Mouse (Mus musculus) fibroblast of lung, adult 2 months (primary cell): Measurements from ENCODE around the gene Slc41a1.
"Not testable (repeated sequence)": the region's sequence is repeated elsewhere in the genome, so short reads cannot be mapped to it uniquely, and the experiment has no call there.

Experiments
- DNase-seq: peaks from one replicate; pipeline ENCODE4 v3.0.0-alpha.2; 2011; ENCODE audit warnings: low read depth

Slc41a1 gene

GRCm38 (mm10) chr1:131827207-131827786, at the start of gene Slc41a1:
Slc41a1 (plus strand) TSS chr1:131827493.
- DNase-seq = no peak

GRCm38 (mm10) chr1:131794591-131794990, 32.7 kb upstream of the Slc41a1 start:
- DNase-seq = no peak

- DNase-seq = no peak
These were observed 32.1 kb upstream of the Slc41a1 start for GRCm38 (mm10) chr1:131795171-131795570.

- no peak for DNase-seq
These were observed 29.9 kb upstream of the Slc41a1 start, which contains the start of gene Pm20d1 for GRCm38 (mm10) chr1:131797202-131797909. Pm20d1 (plus strand) TSS chr1:131797381.

GRCm38 (mm10) chr1:131800001-131800400, 27.3 kb upstream of the Slc41a1 start:
- no peak for DNase-seq

GRCm38 (mm10) chr1:131801071-131801470, 26.2 kb upstream of the Slc41a1 start:
- no peak for DNase-seq

- no peak for DNase-seq
These were observed 24.6 kb upstream of the Slc41a1 start for GRCm38 (mm10) chr1:131802652-131803051.

- DNase-seq = no peak
These were observed 23.1 kb upstream of the Slc41a1 start for GRCm38 (mm10) chr1:131804166-131804565.

- no peak for DNase-seq
These were observed 18.3 kb upstream of the Slc41a1 start for GRCm38 (mm10) chr1:131808986-131809385.

GRCm38 (mm10) chr1:131809651-131810050, 17.6 kb upstream of the Slc41a1 start:
- DNase-seq = no peak

GRCm38 (mm10) chr1:131811393-131811792, 15.9 kb upstream of the Slc41a1 start:
- DNase-seq = no peak

- no peak for DNase-seq
These were observed 15.3 kb upstream of the Slc41a1 start for GRCm38 (mm10) chr1:131812006-131812405.

GRCm38 (mm10) chr1:131812631-131813295, 14.5 kb upstream of the Slc41a1 start:
- DNase-seq = no peak

- no peak for DNase-seq
These were observed 13.6 kb upstream of the Slc41a1 start for GRCm38 (mm10) chr1:131813731-131814130.

GRCm38 (mm10) chr1:131814191-131814590, 13.1 kb upstream of the Slc41a1 start:
- DNase-seq = no peak

GRCm38 (mm10) chr1:131816886-131817285, 10.4 kb upstream of the Slc41a1 start:
- no peak for DNase-seq

GRCm38 (mm10) chr1:131820353-131820752, 6.9 kb upstream of the Slc41a1 start:
- DNase-seq = not testable (repeated sequence)

GRCm38 (mm10) chr1:131820887-131821328, 6.4 kb upstream of the Slc41a1 start:
- no peak for DNase-seq

- DNase-seq = no peak
These were observed 5.0 kb upstream of the Slc41a1 start for GRCm38 (mm10) chr1:131822292-131822691.

- DNase-seq = no peak
These were observed 4.3 kb upstream of the Slc41a1 start for GRCm38 (mm10) chr1:131822856-131823492.

- no peak for DNase-seq
These were observed 3.7 kb upstream of the Slc41a1 start for GRCm38 (mm10) chr1:131823563-131823962.

- DNase-seq = no peak
These were observed 2.6 kb upstream of the Slc41a1 start for GRCm38 (mm10) chr1:131824528-131825181.
